Mouse (Mus musculus) forebrain, embryonic 15.5 days (tissue): ENCODE data around the gene Aff3. TPM values are rescaled to one million over a fixed set of nuclear protein-coding genes. Genes with fewer than 3 reads are reported as not detected.

Source experiments
- ATAC-seq: fragments of 200-750 bp; cut with Nextera tagmentation; replicated peaks from 2 replicates; pipeline ENCODE4 v1.8.0; 2017; ENCODE audit warnings: mild to moderate bottlenecking, moderate TSS enrichment, moderate library complexity
- H3K27ac ChIP-seq: fragments of 300-500 bp; sonication (generic); replicated peaks from 2 replicates; pipeline ENCODE4 v1.5.1; 2015; ENCODE audit warnings: mild to moderate bottlenecking, inconsistent platforms
- H3K27me3 ChIP-seq: fragments of 300-500 bp; sonication (generic); 2 replicates; pipeline ENCODE4 v1.6.1; 2015; ENCODE audit warnings: inconsistent platforms
- H3K36me3 ChIP-seq: fragments of 300-500 bp; sonication (generic); 2 replicates; pipeline ENCODE4 v1.6.1; 2015; ENCODE audit warnings: mild to moderate bottlenecking, inconsistent platforms
- H3K4me1 ChIP-seq: fragments of 300-500 bp; sonication (generic); 2 replicates; pipeline ENCODE4 v1.6.1; 2015; ENCODE audit warnings: inconsistent platforms
- H3K4me2 ChIP-seq: fragments of 300-500 bp; sonication (generic); replicated peaks from 2 replicates; pipeline ENCODE4 v1.6.1; 2015; ENCODE audit warnings: mild to moderate bottlenecking, inconsistent platforms
- H3K4me3 ChIP-seq: fragments of 300-500 bp; sonication (generic); 2 replicates; pipeline ENCODE4 v1.5.1; 2015; ENCODE audit warnings: mild to moderate bottlenecking, inconsistent platforms
- H3K9ac ChIP-seq: fragments of 300-500 bp; sonication (generic); replicated peaks from 2 replicates; pipeline ENCODE4 v1.6.1; 2015; ENCODE audit warnings: mild to moderate bottlenecking, inconsistent platforms
- H3K9me3 ChIP-seq: fragments of 300-500 bp; sonication (generic); 2 replicates; pipeline ENCODE4 v1.6.1; 2016; ENCODE audit warnings: inconsistent platforms
- WGBS: fragments of 180-500 bp; shearing (Covaris S2); methylation state at CpG from one replicate; pipeline ENCODE4 v1.1.7; 2015; ENCODE audit warnings: mixed read lengths; 5-methylcytosine and 5-hydroxymethylcytosine counted together
- polyA plus RNA-seq: library from polyadenylated mRNA; unstranded; fragments of >200 nt; fragmentation: Nextera tagmentation; extraction: Ambion mirVana; gene quantifications from 2 replicates; pipeline ENCODE4 v1.2.1, GENCODE M21; 2015

Aff3 gene
- polyA plus RNA-seq, 1 experiment from 2014 or later = 36.9 TPM

DNA sequence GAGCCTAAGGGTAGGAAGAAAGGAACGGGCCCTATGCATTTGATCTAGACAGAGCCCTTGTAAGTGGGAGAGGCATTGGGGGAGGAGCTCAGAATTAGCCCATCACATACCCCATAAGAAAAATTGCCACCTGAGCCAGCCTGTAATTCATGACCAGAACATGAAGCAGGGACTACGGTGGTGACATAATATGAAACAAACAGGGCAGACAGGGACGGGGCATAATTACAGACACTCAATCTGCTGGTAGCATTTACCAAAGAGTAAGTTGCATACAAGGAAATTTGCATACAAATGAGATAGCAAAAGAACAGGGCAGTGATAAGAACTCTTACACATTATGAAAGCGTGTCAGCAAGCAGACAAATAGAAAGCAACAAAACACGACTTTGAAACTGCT, 6.3 kb upstream of the Aff3 start:
- Histone ChIP-seq H3K36me3 (no peaks in the 10 kb centered on the region), H3K4me3 (no peak overlapping the region), H3K9ac (no peak overlapping the region), H3K4me2 (no peak overlapping the region), H3K27me3 (no peaks in the 10 kb centered on the region), H3K9me3 (no peaks in the 10 kb centered on the region), H3K4me1 (no peaks in the 10 kb centered on the region), H3K27ac (no peak overlapping the region)
- WGBS = 48% methylated on average over 5 of the region's 5 CpGs
- no peak for ATAC-seq

DNA sequence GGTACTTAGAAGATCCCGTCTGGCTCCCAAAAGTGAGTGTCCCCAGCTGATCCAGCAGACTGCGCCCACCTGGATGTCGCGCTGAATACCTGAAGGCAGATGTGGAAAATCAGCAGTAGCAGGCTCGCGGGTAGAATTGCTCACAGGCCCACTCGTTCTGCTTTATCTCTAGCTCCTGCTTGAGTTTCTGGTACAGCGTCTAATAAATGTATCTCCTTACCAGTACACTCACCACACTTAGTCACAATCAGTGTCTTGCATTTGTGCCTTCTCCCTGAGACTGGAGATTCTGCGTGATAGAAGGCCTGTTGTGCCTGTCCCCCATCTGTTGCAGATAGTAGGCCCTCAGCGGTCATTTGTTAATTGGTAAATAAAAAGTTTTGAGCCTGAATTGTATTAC, 3.6 kb upstream of the Aff3 start:
- Histone ChIP-seq H3K4me2 (no peak overlapping the region), H3K4me1 (no peaks in the 10 kb centered on the region), H3K36me3 (no peaks in the 10 kb centered on the region), H3K27me3 (no peaks in the 10 kb centered on the region), H3K27ac (no peak overlapping the region), H3K9ac (no peak overlapping the region), H3K9me3 (no peaks in the 10 kb centered on the region), H3K4me3 (no peak overlapping the region)
- 91% methylated on average over 10 of the region's 10 CpGs for WGBS
- no peak for ATAC-seq

DNA sequence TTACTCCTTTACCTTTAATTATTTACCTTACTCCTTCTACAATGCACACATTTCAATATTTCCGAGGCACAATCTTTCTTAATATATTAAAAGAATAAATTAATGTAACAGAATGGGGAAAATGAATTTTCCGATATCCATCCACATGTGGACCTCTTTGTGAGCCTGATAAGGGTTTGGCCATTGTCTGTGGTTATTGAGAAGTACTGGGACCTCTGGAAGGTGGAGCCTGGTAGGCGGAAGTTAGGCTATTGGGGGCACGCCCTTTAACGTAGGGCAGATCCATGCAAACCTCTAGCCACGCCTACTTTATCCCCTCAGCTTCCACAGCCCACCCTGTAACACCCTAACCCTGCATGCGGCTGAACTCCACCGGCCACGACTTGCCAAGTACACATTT, 3.1 kb upstream of the Aff3 start:
- Histone ChIP-seq H3K27ac (no peak overlapping the region), H3K36me3 (no peaks in the 10 kb centered on the region), H3K9ac (no peak overlapping the region), H3K9me3 (no peaks in the 10 kb centered on the region), H3K27me3 (no peaks in the 10 kb centered on the region), H3K4me3 (no peak overlapping the region), H3K4me2 (no peak overlapping the region), H3K4me1 (no peaks in the 10 kb centered on the region)
- no peak for ATAC-seq
- 80% methylated on average over 9 of the region's 9 CpGs for WGBS

DNA sequence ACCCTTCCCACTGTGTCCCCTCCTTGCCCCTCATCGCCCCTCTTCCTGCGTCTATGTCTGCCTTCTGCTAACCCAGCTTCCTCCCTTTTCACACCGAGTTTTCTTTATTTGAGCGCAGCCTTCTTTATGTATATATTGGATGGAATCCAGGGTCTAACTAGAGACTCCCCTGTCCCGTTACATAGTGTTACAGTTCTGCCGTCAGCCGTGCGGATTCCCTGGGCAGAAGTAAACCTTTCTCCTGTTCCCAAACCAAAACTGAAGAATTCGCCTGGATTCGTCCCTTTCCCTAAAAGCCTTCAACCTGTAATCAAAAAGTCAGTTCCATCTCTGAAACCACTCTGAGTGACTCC, 2.0 kb upstream of the Aff3 start:
- Histone ChIP-seq H3K27ac (no peak overlapping the region), H3K27me3 (no peaks in the 10 kb centered on the region), H3K4me3 (no peak overlapping the region), H3K9ac (no peak overlapping the region), H3K4me1 (no peaks in the 10 kb centered on the region), H3K4me2 (no peak overlapping the region), H3K9me3 (no peaks in the 10 kb centered on the region), H3K36me3 (no peaks in the 10 kb centered on the region)
- WGBS = 63% methylated on average over 10 of the region's 10 CpGs
- ATAC-seq = no peak

DNA sequence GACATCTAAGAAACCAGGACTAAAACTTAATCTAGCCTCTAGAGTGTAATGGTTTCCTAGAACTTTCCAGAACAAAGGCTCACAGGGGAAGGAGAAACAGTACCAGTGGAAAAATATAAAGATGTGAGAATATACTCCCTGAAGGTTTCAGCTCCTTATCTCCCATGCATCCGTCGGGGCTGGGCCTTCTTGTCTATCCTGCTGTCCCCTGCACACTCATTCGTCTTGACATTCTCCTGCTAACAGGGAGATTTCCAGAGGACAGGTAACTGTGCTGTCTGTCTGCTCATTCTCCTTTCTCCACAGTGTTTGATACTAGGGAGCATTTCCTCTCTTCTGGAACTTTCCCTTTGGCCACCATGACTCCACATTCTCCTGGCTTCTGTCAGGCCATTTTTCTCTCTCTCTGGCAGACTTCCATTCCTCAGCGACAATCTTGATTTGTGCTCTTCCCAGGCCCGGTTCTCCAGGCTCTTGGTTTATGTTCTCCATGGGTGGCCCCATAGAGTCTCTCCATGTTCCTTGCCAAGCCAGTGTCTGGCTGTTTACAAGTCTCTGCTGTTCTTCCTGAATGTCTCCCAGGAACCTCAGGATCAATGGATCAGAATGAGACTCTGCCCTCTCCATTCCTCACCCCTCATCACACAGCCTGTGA, 1.5 kb upstream of the Aff3 start:
- no peaks in the 10 kb centered on the region for H3K9me3 ChIP-seq
- no peak overlapping the region for H3K9ac ChIP-seq
- no peaks in the 10 kb centered on the region for H3K4me1 ChIP-seq
- no peak overlapping the region for H3K4me3 ChIP-seq
- no peak overlapping the region for H3K4me2 ChIP-seq
- no peaks in the 10 kb centered on the region for H3K36me3 ChIP-seq
- ATAC-seq = no peak
- no peaks in the 10 kb centered on the region for H3K27me3 ChIP-seq
- no peak overlapping the region for H3K27ac ChIP-seq
- WGBS = 75% methylated on average over 5 of the region's 5 CpGs

DNA sequence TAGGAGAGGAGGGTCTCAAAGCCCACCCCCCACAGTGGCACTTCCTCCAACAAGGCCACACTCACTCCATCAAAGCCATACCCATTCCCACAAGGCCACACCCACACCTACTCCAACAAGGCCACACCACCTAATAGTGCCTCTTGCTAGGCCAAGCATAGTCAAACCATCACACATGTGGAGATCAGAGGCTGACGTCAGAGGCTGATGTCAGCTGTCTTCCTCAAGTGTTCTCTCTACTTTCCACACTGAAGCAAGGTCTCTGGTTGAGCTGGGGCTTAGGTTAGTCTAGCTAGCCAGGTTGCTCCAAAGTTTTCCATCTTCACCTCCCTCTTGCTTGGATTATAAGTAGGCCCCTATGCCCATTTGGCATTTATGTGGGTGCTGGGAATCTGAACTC, 856 bp upstream of the Aff3 start:
- Histone ChIP-seq H3K27ac (no peak overlapping the region), H3K9ac (no peak overlapping the region), H3K4me1 (no peaks in the 10 kb centered on the region), H3K4me3 (no peak overlapping the region), H3K36me3 (no peaks in the 10 kb centered on the region), H3K27me3 (no peaks in the 10 kb centered on the region), H3K4me2 (no peak overlapping the region), H3K9me3 (no peaks in the 10 kb centered on the region)
- no peak for ATAC-seq
- WGBS = 84% methylated on average over 1 of the region's 1 CpGs

DNA sequence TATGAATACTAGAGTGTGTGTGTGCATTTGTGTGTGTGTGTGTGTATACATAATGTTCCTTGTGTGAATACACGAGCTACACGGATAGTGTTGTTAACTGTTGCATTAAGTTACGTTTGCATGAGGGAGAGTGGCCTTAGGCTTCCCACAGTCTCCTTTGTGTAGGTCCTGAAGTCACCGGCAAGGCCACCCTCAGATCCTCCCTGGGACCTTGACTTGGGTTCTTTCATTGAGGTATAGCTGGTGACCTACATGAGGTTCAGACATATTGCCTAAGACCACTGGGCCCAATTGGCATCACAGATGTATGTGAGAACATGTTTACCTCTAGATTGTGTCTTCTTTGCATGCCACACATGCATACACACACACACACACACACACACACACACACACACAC, 494 bp downstream of the Aff3 start:
- H3K4me3 ChIP-seq = no peak overlapping the region
- H3K9me3 ChIP-seq = no peaks in the 10 kb centered on the region
- no peaks in the 10 kb centered on the region for H3K27me3 ChIP-seq
- H3K27ac ChIP-seq = no peak overlapping the region
- H3K9ac ChIP-seq = no peak overlapping the region
- 93% methylated on average over 4 of the region's 4 CpGs for WGBS
- no peak overlapping the region for H3K4me2 ChIP-seq
- H3K4me1 ChIP-seq = no peaks in the 10 kb centered on the region
- H3K36me3 ChIP-seq = no peaks in the 10 kb centered on the region
- no peak for ATAC-seq

DNA sequence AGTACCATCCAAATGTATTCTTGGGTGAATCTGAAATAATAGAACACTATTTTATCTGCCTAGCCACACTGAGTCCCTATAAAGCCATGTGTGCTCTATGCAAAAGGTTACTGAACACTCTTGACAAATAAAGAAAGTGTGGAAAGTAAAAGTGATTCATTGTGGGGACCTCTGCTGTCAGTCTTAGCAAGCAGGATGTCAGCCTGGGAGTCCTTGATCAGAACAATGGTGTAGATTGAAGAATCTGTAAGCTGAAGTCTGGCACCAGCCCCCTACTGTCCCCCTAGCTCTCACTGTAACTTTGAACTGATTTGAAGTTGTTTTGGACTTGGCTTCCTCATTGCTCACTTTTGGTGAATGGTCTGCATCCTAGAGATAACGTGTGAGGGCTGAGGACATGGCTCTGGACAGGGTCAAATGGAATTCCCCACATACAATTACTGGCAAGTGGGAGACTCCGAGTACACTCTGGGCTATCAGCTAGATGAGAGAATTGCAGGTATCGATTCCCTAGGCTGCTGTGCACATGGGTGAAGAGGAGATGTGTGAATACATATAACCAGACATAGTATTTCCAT, 2.0 kb downstream of the Aff3 start:
- H3K4me1 ChIP-seq = no peaks in the 10 kb centered on the region
- no peak overlapping the region for H3K4me2 ChIP-seq
- H3K36me3 ChIP-seq = no peaks in the 10 kb centered on the region
- H3K27me3 ChIP-seq = no peaks in the 10 kb centered on the region
- no peak overlapping the region for H3K4me3 ChIP-seq
- H3K9me3 ChIP-seq = no peaks in the 10 kb centered on the region
- no peak for ATAC-seq
- no peak overlapping the region for H3K9ac ChIP-seq
- H3K27ac ChIP-seq = no peak overlapping the region
- 84% methylated on average over 3 of the region's 3 CpGs for WGBS

DNA sequence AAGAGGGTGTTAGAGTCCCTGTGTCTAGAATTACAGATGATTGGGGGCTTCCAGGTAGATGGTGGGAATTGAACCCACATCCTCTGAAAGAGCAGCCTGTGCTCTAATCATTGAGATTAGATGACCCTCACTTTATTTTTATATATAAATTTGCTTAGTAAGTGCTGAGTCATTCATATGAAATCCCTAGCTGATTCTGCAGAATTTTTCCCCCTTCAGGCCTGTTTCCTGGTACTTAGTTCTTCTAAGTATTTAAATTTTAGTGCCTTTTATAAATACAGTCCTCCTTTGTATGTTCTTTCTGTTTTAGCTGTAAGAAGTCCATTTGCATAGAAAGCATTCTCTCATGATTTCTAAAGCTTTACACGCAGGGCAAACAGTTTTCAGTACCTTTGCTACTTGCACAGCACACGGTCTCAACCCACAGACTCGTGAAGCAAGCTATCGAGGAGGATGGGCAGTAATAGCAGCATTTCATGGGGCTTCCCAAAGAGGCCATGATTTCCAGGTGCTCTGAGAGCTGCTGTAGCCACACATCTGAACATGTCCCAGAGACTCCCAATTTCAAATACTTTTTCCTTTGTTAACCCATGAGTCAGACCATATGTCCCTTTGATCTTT, 5.7 kb downstream of the Aff3 start:
- H3K36me3 ChIP-seq = no peaks in the 10 kb centered on the region
- H3K4me1 ChIP-seq = no peaks in the 10 kb centered on the region
- no peak overlapping the region for H3K4me3 ChIP-seq
- H3K9ac ChIP-seq = no peak overlapping the region
- H3K4me2 ChIP-seq = no peak overlapping the region
- no peak overlapping the region for H3K27ac ChIP-seq
- H3K9me3 ChIP-seq = no peaks in the 10 kb centered on the region
- WGBS = 72% methylated on average over 4 of the region's 4 CpGs
- no peaks in the 10 kb centered on the region for H3K27me3 ChIP-seq
- ATAC-seq = no peak

DNA sequence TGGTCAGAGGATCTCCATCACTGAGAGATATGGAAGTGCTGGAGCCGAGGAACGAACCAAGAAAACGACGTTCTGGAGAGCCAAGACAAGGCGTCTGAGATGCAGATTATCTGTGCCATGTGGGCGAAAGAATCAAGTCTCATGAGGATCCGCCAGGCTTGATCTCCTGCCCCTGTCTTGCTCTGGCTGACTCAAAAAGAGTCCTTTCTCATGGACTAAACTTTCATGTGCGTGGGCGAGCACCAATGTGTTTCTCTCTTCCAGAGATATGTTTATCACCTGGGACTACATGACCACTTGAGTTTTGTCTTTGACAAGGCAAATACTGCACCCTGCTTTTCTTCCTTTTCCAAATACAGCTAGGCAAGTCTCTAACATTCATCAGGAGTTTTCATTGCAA, 6.4 kb downstream of the Aff3 start:
- H3K4me2 ChIP-seq = no peak overlapping the region
- H3K27me3 ChIP-seq = no peaks in the 10 kb centered on the region
- H3K36me3 ChIP-seq = no peaks in the 10 kb centered on the region
- no peak for ATAC-seq
- no peak overlapping the region for H3K9ac ChIP-seq
- WGBS = 94% methylated on average over 9 of the region's 9 CpGs
- no peaks in the 10 kb centered on the region for H3K4me1 ChIP-seq
- H3K27ac ChIP-seq = no peak overlapping the region
- no peaks in the 10 kb centered on the region for H3K9me3 ChIP-seq
- no peak overlapping the region for H3K4me3 ChIP-seq

DNA sequence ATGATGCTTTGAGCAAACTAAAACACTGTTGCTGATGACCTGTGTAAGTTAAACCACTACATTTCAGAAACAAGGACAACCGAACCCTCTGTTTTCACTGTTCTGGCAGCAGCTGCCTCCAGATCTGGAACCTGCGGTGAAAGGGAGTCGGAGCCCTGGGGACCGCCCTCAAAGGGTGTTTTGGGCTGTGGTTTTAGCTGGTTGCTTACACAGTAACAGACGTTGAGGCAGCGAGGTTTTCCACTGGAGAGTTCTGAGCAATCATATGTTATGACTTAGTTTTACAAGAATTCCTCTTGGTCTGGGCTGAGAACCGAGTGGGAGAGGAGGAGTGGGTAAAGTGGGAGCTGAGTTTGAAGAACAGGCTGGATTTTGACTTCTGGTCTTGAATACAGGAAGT, 7.1 kb downstream of the Aff3 start:
- H3K4me1 ChIP-seq = no peaks in the 10 kb centered on the region
- no peak for ATAC-seq
- no peaks in the 10 kb centered on the region for H3K27me3 ChIP-seq
- H3K9ac ChIP-seq = no peak overlapping the region
- H3K4me2 ChIP-seq = no peak overlapping the region
- H3K9me3 ChIP-seq = no peaks in the 10 kb centered on the region
- H3K27ac ChIP-seq = no peak overlapping the region
- H3K4me3 ChIP-seq = no peak overlapping the region
- H3K36me3 ChIP-seq = no peaks in the 10 kb centered on the region
- WGBS = 83% methylated on average over 7 of the region's 7 CpGs

DNA sequence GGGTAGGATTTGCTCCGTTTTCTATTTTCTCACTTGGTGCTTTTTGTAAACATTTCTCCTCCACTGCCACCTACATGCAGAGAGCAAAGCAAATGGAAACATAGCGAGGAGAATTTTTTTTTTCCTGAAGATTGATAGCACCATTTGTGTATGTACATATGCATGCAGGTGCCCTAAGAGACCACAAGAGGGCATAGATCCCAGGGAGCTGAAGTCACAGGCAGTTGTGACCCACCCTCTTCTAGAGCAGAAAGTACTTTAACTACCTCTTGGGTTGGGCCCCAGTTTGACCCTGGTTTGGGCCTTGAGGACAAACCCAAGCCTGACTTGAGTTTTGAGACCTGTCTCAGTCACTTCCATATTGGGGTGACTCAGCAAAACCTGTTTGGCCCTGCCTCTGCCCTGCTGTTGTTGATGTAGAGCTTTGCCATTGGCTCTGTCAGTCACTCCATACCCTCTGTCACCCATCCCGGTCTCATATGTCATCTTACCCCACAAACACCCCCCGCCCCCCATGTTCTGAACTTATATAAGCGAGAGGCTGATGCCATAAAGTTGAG, 9.7 kb downstream of the Aff3 start:
- H3K9me3 ChIP-seq = no peaks in the 10 kb centered on the region
- no peak for ATAC-seq
- no peak overlapping the region for H3K27ac ChIP-seq
- no peak overlapping the region for H3K4me3 ChIP-seq
- H3K4me2 ChIP-seq = no peak overlapping the region
- no peaks in the 10 kb centered on the region for H3K36me3 ChIP-seq
- 96% methylated on average over 5 of the region's 5 CpGs for WGBS
- H3K4me1 ChIP-seq = no peaks in the 10 kb centered on the region
- no peaks in the 10 kb centered on the region for H3K27me3 ChIP-seq
- H3K9ac ChIP-seq = no peak overlapping the region

DNA sequence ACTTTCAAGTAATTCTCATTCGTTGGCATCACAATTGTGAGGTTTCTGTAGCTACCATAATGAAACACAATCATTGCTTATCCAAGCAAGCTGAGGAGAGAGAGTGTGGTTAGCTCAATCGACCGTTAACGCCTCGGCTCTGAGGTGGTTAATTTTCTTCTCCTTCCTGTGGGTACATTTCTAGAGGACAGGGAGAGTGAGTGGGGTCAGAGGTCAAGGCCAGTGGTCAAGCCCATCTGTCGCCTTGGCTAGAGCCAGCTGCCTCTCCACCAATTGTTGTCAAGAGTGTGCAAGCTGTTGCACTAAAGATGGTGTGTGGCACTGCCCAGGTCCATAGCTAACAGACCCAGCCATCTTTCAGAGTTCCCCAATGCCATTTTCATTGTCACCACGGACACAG, 14.7 kb downstream of the Aff3 start:
- Histone ChIP-seq H3K4me1 (no peaks in the 10 kb centered on the region), H3K9me3 (no peaks in the 10 kb centered on the region), H3K9ac (no peak overlapping the region), H3K27ac (no peak overlapping the region), H3K4me2 (no peak overlapping the region), H3K36me3 (no peaks in the 10 kb centered on the region), H3K4me3 (no peak overlapping the region), H3K27me3 (no peaks in the 10 kb centered on the region)
- ATAC-seq = no peak
- WGBS = 77% methylated on average over 7 of the region's 7 CpGs
